Mouse (Mus musculus) hindbrain, embryonic 14.5 days (tissue): ENCODE measurements around the gene Nop56. TPM values are rescaled to one million over a fixed set of nuclear protein-coding genes. Genes with fewer than 3 reads are reported as not detected.

Experiments used
- ATAC-seq: fragments of 200-750 bp; cut with Nextera tagmentation; 2 replicates; pipeline ENCODE4 v1.8.0; 2017; ENCODE audit warnings: moderate number of reproducible peaks, mild to moderate bottlenecking, moderate TSS enrichment, moderate library complexity; ENCODE audit not compliant: low FRiP score
- DNase-seq: peaks from one replicate; pipeline ENCODE4 v3.0.0-alpha.2; 2015; ENCODE audit warnings: low spot score
- H3K27ac ChIP-seq: fragments of 300-500 bp; sonication (generic); 2 replicates; pipeline ENCODE4 v1.5.1; 2014; ENCODE audit warnings: mild to moderate bottlenecking, moderate library complexity
- H3K27me3 ChIP-seq: fragments of 300-500 bp; sonication (generic); 2 replicates; pipeline ENCODE4 v1.6.1; 2014; ENCODE audit warnings: mild to moderate bottlenecking, low read length, mixed read lengths; ENCODE audit not compliant: control insufficient read depth, insufficient read depth
- H3K36me3 ChIP-seq: fragments of 300-500 bp; sonication (generic); replicated peaks from 2 replicates; pipeline ENCODE4 v1.6.1; 2014; ENCODE audit not compliant: control insufficient read depth, insufficient read depth
- H3K4me1 ChIP-seq: fragments of 300-500 bp; sonication (generic); replicated peaks from 2 replicates; pipeline ENCODE4 v1.6.1; 2014; ENCODE audit warnings: antibody characterized with exemption, low read length, mixed read lengths; ENCODE audit not compliant: control insufficient read depth, insufficient read depth
- H3K4me2 ChIP-seq: fragments of 300-500 bp; sonication (generic); replicated peaks from 2 replicates; pipeline ENCODE4 v1.6.1; 2014; ENCODE audit warnings: mild to moderate bottlenecking, moderate library complexity
- H3K4me3 ChIP-seq: fragments of 300-500 bp; sonication (generic); replicated peaks from 2 replicates; pipeline ENCODE4 v1.5.1; 2014; ENCODE audit warnings: mild to moderate bottlenecking, low read length
- H3K9ac ChIP-seq: fragments of 300-500 bp; sonication (generic); 2 replicates; pipeline ENCODE4 v1.6.1; 2014
- H3K9me3 ChIP-seq: fragments of 300-500 bp; sonication (generic); 2 replicates; pipeline ENCODE4 v1.6.1; 2016; ENCODE audit warnings: low read length; ENCODE audit not compliant: control insufficient read depth
- WGBS: fragments of 180-500 bp; shearing (Covaris S2); extraction: QIAGEN DNeasy Blood & Tissue Kit; methylation state at CpG from one replicate; pipeline ENCODE4 v1.1.7; 2014; 5-methylcytosine and 5-hydroxymethylcytosine counted together
- polyA plus RNA-seq: library from polyadenylated mRNA; unstranded; fragments of >200 nt; fragmentation: Nextera tagmentation; extraction: Ambion mirVana; gene quantifications from 2 replicates; pipeline ENCODE4 v1.2.1, GENCODE M21; 2014

Nop56 gene
- polyA plus RNA-seq, 1 experiment from 2014 or later, result 220 TPM

GRCm38 (mm10) chr2:130273732-130274131 is 498 bp upstream of the Nop56 start:
- ATAC-seq (no peak), DNase-seq (peak; percentile 59)
- peaks cover 35% of the 10 kb centered on the region for H3K36me3 ChIP-seq
- no peaks in the 10 kb centered on the region for H3K27me3 ChIP-seq
- peak overlapping the region; percentile 91 for H3K9ac ChIP-seq
- H3K9me3 ChIP-seq, result no peaks in the 10 kb centered on the region
- peaks cover 14% of the 10 kb centered on the region for H3K4me1 ChIP-seq
- H3K27ac ChIP-seq, result peak overlapping the region; percentile 96
- 3% methylated on average over 14 of the region's 14 CpGs for WGBS
- peak overlapping the region; percentile 77 for H3K4me2 ChIP-seq
- peak overlapping the region; percentile 89 for H3K4me3 ChIP-seq

DNA sequence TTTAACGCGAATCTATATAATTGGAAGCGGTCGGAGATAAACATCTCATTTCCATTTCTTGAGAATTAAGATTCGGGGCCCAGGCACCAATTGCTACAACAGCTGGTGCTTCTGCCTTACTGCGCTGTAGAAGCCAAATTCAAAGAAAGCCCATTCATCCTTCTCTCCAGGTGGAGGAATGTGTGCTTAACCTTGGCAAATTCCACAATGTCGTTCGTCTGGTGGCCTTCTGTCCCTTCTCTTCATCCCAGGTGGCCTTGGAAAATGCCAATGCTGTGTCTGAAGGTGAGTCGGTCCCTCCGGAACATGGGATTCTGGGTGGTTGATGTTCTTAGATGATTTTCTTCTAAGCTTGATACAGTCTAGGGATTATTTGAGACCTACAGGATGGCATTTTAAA is 632 bp downstream of the Nop56 start:
- Histone ChIP-seq H3K27ac (peak overlapping the region; percentile 93), H3K4me3 (peak overlapping the region; percentile 89), H3K4me1 (peaks cover 14% of the 10 kb centered on the region), H3K9me3 (no peaks in the 10 kb centered on the region), H3K4me2 (peak overlapping the region; percentile 77), H3K9ac (peak overlapping the region; percentile 94), H3K27me3 (no peaks in the 10 kb centered on the region), H3K36me3 (peaks cover 44% of the 10 kb centered on the region)
- ATAC-seq (no peak), DNase-seq (no peak)
- WGBS, result under 1% methylated on average over 10 of the region's 10 CpGs

- Histone ChIP-seq H3K4me3 (peak overlapping the region; percentile 89), H3K9me3 (no peaks in the 10 kb centered on the region), H3K36me3 (peaks cover 52% of the 10 kb centered on the region), H3K27me3 (no peaks in the 10 kb centered on the region), H3K4me2 (peak overlapping the region; percentile 77), H3K4me1 (peaks cover 14% of the 10 kb centered on the region), H3K9ac (peak overlapping the region; percentile 94; the same call in 1 of the 2 replicates), H3K27ac (no peak overlapping the region)
- 46% methylated on average over 6 of the region's 6 CpGs for WGBS
- ATAC-seq (no peak), DNase-seq (peak; percentile 66)
Measured at GRCm38 (mm10) chr2:130275649-130276048, 1.4 kb downstream of the Nop56 start.

- WGBS, result 46% methylated on average over 8 of the region's 8 CpGs
- H3K4me3 ChIP-seq, result no peak overlapping the region
- H3K36me3 ChIP-seq, result peaks cover 62% of the 10 kb centered on the region
- peaks cover 15% of the 10 kb centered on the region for H3K4me1 ChIP-seq
- H3K4me2 ChIP-seq, result no peak overlapping the region
- ATAC-seq (no peak), DNase-seq (no peak)
- H3K27me3 ChIP-seq, result no peaks in the 10 kb centered on the region
- no peak overlapping the region for H3K27ac ChIP-seq
- no peaks in the 10 kb centered on the region for H3K9me3 ChIP-seq
- H3K9ac ChIP-seq, result no peak overlapping the region
Measured at GRCm38 (mm10) chr2:130279600-130280091, 5.4 kb downstream of the Nop56 start.

- Histone ChIP-seq H3K27me3 (no peaks in the 10 kb centered on the region), H3K4me3 (no peak overlapping the region), H3K4me2 (no peak overlapping the region), H3K9ac (no peak overlapping the region), H3K36me3 (peaks cover 62% of the 10 kb centered on the region), H3K27ac (no peak overlapping the region), H3K4me1 (peaks cover 18% of the 10 kb centered on the region), H3K9me3 (no peaks in the 10 kb centered on the region)
- DNase-seq (no peak), ATAC-seq (no peak)
- 72% methylated on average over 7 of the region's 7 CpGs for WGBS
Measured at GRCm38 (mm10) chr2:130280224-130280623, 6.0 kb downstream of the Nop56 start.

GRCm38 (mm10) chr2:130280818-130281217 is 6.6 kb downstream of the Nop56 start:
- DNase-seq, result no peak

GRCm38 (mm10) chr2:130283854-130284654 is 9.8 kb downstream of the Nop56 start, which contains the start of gene Idh3b:
Idh3b (minus strand) TSS chr2:130284547.
- Histone ChIP-seq H3K9ac (peak within 1 kb of the TSS; percentile 83), H3K27ac (0 out of 2 replicates have a peak within 1 kb of the TSS, but pooled peaks have one; percentile 14), H3K4me3 (peak within 1 kb of the TSS; percentile 71), H3K4me1 (peaks cover 13% of the 10 kb centered on the region), H3K9me3 (no peaks in the 10 kb centered on the region), H3K36me3 (peaks cover 26% of the 10 kb centered on the region), H3K27me3 (no peaks in the 10 kb centered on the region), H3K4me2 (peak within 1 kb of the TSS; percentile 94)
- peak; percentile 91 for ATAC-seq
- under 1% methylated on average over 51 of the region's 51 CpGs for WGBS
- peak; percentile 87 for DNase-seq

More at GRCm38 (mm10) chr2:130280818-130281217, 6.6 kb downstream of the Nop56 start:
- no peaks in the 10 kb centered on the region for H3K9me3 ChIP-seq
- H3K36me3 ChIP-seq, result peaks cover 56% of the 10 kb centered on the region
- H3K9ac ChIP-seq, result no peak overlapping the region
- peaks cover 13% of the 10 kb centered on the region for H3K4me1 ChIP-seq
- no peak for ATAC-seq
- WGBS, result 70% methylated on average over 4 of the region's 4 CpGs
- no peak overlapping the region for H3K4me3 ChIP-seq
- H3K27me3 ChIP-seq, result no peaks in the 10 kb centered on the region
- no peak overlapping the region for H3K27ac ChIP-seq
- no peak overlapping the region for H3K4me2 ChIP-seq

DNA sequence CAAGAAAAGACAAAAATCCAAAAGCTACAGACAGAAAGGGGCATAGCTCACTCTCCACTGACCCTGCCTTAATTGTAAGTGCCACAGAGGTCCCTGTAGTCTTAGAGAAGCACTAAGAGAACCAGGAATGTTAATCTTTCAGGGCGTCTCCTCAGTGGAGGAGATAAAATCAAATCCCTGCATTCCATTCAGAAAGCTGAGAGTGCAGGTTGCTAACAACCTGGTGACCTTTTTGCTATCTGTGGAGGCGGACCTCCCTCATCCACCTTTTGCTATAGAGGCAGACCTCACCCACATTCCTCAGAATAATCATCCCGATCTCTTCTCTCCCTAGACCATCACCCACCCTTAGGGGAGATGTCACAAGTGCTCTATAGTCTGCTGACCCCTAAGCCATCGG is 14.9 kb downstream of the Nop56 start:
- no peak for ATAC-seq
- no peak overlapping the region for H3K4me3 ChIP-seq
- no peak overlapping the region for H3K9ac ChIP-seq
- DNase-seq, result no peak
- H3K27me3 ChIP-seq, result no peaks in the 10 kb centered on the region
- H3K4me2 ChIP-seq, result no peak overlapping the region
- H3K27ac ChIP-seq, result no peak overlapping the region
- WGBS, result 63% methylated on average over 4 of the region's 4 CpGs
- no peaks in the 10 kb centered on the region for H3K9me3 ChIP-seq
- H3K36me3 ChIP-seq, result no peaks in the 10 kb centered on the region
- peaks cover 6% of the 10 kb centered on the region for H3K4me1 ChIP-seq

GRCm38 (mm10) chr2:130291434-130291833 is 17.2 kb downstream of the Nop56 start:
- 18% methylated on average over 8 of the region's 8 CpGs for WGBS
- Histone ChIP-seq H3K27ac (no peak overlapping the region), H3K4me2 (peak overlapping the region; percentile 19; the same call in 1 of the 2 replicates), H3K4me3 (no peak overlapping the region), H3K9ac (0 out of 2 replicates have a peak overlapping the region, but pooled peaks have one; percentile 20), H3K4me1 (peaks cover 14% of the 10 kb centered on the region), H3K36me3 (no peaks in the 10 kb centered on the region), H3K27me3 (no peaks in the 10 kb centered on the region; the same call in 1 of the 2 replicates), H3K9me3 (no peaks in the 10 kb centered on the region)
- ATAC-seq, result peak; percentile 56
- peak; percentile 81 for DNase-seq
